Mouse (Mus musculus): Measurements from ENCODE around the gene Pde4b.

GRCm38 (mm10) chr4:102517653-102518052 is 430.3 kb downstream of the Pde4b start:
- TF ChIP-seq CTCF (IDR thresholded peaks at IDR 0.05; ENCODE audit: extremely low read depth, insufficient read depth, low read length) (no peak), POLR2A (IDR thresholded peaks at IDR 0.05; ENCODE audit: extremely low read depth, insufficient read depth, low read length) (no peak)
